In genomic region chr7:101906287-101906681, GRCm38 (mm10) we compare ENCODE assay signal across 8 mouse cellular contexts. TPM values are rescaled to one million over a fixed set of nuclear protein-coding genes. Genes with fewer than 3 reads are reported as not detected.
DNase-seq lines count a peak whose midpoint lies in the region; ATAC-seq and TF ChIP-seq lines count a peak whose summit lies in the region.

Gene Tomt, minus strand, starts transcription at chr7:101906359.

- H3K4me3 ChIP-seq in heart, embryonic 11.5 days (ENCODE audit: low read depth, low read length) = peak within 1 kb of the TSS; percentile 87
- peak within 1 kb of the TSS; percentile 92 for H3K4me3 ChIP-seq in E14TG2a.4 (replicated peaks; ENCODE audit: low read length)
- H3K4me3 ChIP-seq in forebrain, embryonic 16.5 days (replicated peaks; ENCODE audit: low read length) = peak within 1 kb of the TSS; percentile 72
- H3K4me3 ChIP-seq in liver, embryonic 16.5 days (ENCODE audit: low read depth, low read length) = peak within 1 kb of the TSS; percentile 92

- peak within 1 kb of the TSS; percentile 97 for H3K27ac ChIP-seq in heart, embryonic 11.5 days (ENCODE audit: low read depth, low read length)
- H3K27ac ChIP-seq in forebrain, embryonic 16.5 days (ENCODE audit: low read length) = peak within 1 kb of the TSS; percentile 90
- peak within 1 kb of the TSS; percentile 97 for H3K27ac ChIP-seq in liver, embryonic 16.5 days (ENCODE audit: low read length)

- no peak for ATAC-seq in heart, embryonic 11.5 days (replicated peaks; ENCODE audit: insufficient number of reproducible peaks, low FRiP score, low TSS enrichment)
- ATAC-seq in forebrain, embryonic 16.5 days = no peak
- ATAC-seq in liver, embryonic 16.5 days (ENCODE audit: low read depth) = no peak

- peaks cover 20% of the 10 kb centered on the region for H3K4me1 ChIP-seq in heart, embryonic 11.5 days (ENCODE audit: control insufficient read depth, insufficient read depth, low read length)
- H3K4me1 ChIP-seq in E14TG2a.4 (replicated peaks; ENCODE audit: low read depth, low read length) = peaks cover 55% of the 10 kb centered on the region
- peaks cover 22% of the 10 kb centered on the region for H3K4me1 ChIP-seq in forebrain, embryonic 16.5 days (replicated peaks; ENCODE audit: control insufficient read depth, insufficient read depth, low read length)
- peaks cover 28% of the 10 kb centered on the region for H3K4me1 ChIP-seq in liver, embryonic 16.5 days (ENCODE audit: control insufficient read depth, low read depth, low read length)

- H3K9ac ChIP-seq in heart, embryonic 11.5 days (ENCODE audit: low read depth, low read length) = peak within 1 kb of the TSS; percentile 93
- peak within 1 kb of the TSS; percentile 76 for H3K9ac ChIP-seq in forebrain, embryonic 16.5 days (replicated peaks; ENCODE audit: low read depth, low read length)
- H3K9ac ChIP-seq in liver, embryonic 16.5 days (ENCODE audit: low read depth, low read length) = peak within 1 kb of the TSS; percentile 92

- no peaks in the 10 kb centered on the region for H3K9me3 ChIP-seq in heart, embryonic 11.5 days (replicated peaks; ENCODE audit: control insufficient read depth, low read length)
- 0 out of 2 replicates have a peak, but pooled peaks cover 5% of the 10 kb centered on the region for H3K9me3 ChIP-seq in E14TG2a.4 (ENCODE audit: low read length)
- H3K9me3 ChIP-seq in forebrain, embryonic 16.5 days (ENCODE audit: control insufficient read depth, low read length) = no peaks in the 10 kb centered on the region
- H3K9me3 ChIP-seq in liver, embryonic 16.5 days (replicated peaks; ENCODE audit: control insufficient read depth, low read length) = no peaks in the 10 kb centered on the region

- DNase-seq in heart, adult 9 months (ENCODE audit: low spot score in 2 of 2) = no peak
- no peak for DNase-seq in T-cell, adult 2 months (ENCODE audit: low spot score)
- no peak for DNase-seq in adrenal gland, adult 18-20 months (ENCODE audit: low spot score in 2 of 2)
- no peak for DNase-seq in gastrocnemius, postnatal 4 days (ENCODE audit: low spot score in 2 of 2)

- peaks cover 16% of the 10 kb centered on the region for H3K36me3 ChIP-seq in heart, embryonic 11.5 days (ENCODE audit: control insufficient read depth, insufficient read depth, low read length)
- H3K36me3 ChIP-seq in E14TG2a.4 (ENCODE audit: insufficient read depth, low read length) = peaks cover 59% of the 10 kb centered on the region
- H3K36me3 ChIP-seq in forebrain, embryonic 16.5 days (ENCODE audit: control insufficient read depth, insufficient read depth) = peaks cover 4% of the 10 kb centered on the region; the same call in 1 of the 2 replicates
- H3K36me3 ChIP-seq in liver, embryonic 16.5 days (ENCODE audit: control insufficient read depth, insufficient read depth) = peaks cover 8% of the 10 kb centered on the region

- 17% methylated on average over 11 of the region's 11 CpGs for WGBS in heart, embryonic 11.5 days (ENCODE audit: insufficient replicate concordance)
- 22% methylated on average over 11 of the region's 11 CpGs for WGBS in forebrain, embryonic 16.5 days
- WGBS in liver, embryonic 16.5 days (ENCODE audit: insufficient replicate concordance) = 5% methylated on average over 11 of the region's 11 CpGs

- H3K27me3 ChIP-seq in heart, embryonic 11.5 days (ENCODE audit: control insufficient read depth, insufficient read depth, low read length) = no peaks in the 10 kb centered on the region
- no peaks in the 10 kb centered on the region for H3K27me3 ChIP-seq in E14TG2a.4 (ENCODE audit: insufficient read depth, low read length)
- H3K27me3 ChIP-seq in forebrain, embryonic 16.5 days (replicated peaks; ENCODE audit: control insufficient read depth, insufficient read depth, low read length) = no peaks in the 10 kb centered on the region
- no peaks in the 10 kb centered on the region for H3K27me3 ChIP-seq in liver, embryonic 16.5 days (ENCODE audit: control insufficient read depth, insufficient read depth, low read depth, low read length)

- peak within 1 kb of the TSS; percentile 81 for H3K4me2 ChIP-seq in heart, embryonic 11.5 days
- H3K4me2 ChIP-seq in forebrain, embryonic 16.5 days (ENCODE audit: low read length) = peak within 1 kb of the TSS; percentile 79
- peak within 1 kb of the TSS; percentile 83 for H3K4me2 ChIP-seq in liver, embryonic 16.5 days (ENCODE audit: low read depth, low read length)

- TF ChIP-seq CTCF in E14TG2a.4 (conservative IDR thresholded peaks at IDR 0.05; ENCODE audit: low read length) = no peak

RNA-seq across cellular contexts. Expression of gene Tomt, which starts in this region (rescaled TPM):
- polyA plus RNA-seq in heart, embryonic 11.5 days (2014; fragmentation: Nextera tagmentation; extraction: Ambion mirVana) = 0.10 and 0.61 TPM in 2 replicates
- polyA plus RNA-seq in forebrain, embryonic 16.5 days (2015; fragmentation: Nextera tagmentation; extraction: Ambion mirVana) = 0.54 and 0.72 TPM in 2 replicates
- polyA plus RNA-seq in liver, embryonic 16.5 days (2015; fragmentation: Nextera tagmentation; extraction: Ambion mirVana) = 0.25 and 0.31 TPM in 2 replicates
- total RNA-seq in adrenal gland, adult 18-20 months (2021) = not detected
- under 1 TPM in 1 of 2 experiments, not detected in 1; 0.10 TPM for total RNA-seq in gastrocnemius, postnatal 4 days (2021)
